Mouse (Mus musculus) forebrain, embryonic 11.5 days (tissue): ENCODE data around the gene Fam171a1. TPM values are rescaled to one million over a fixed set of nuclear protein-coding genes. Genes with fewer than 3 reads are reported as not detected.

Source experiments
- ATAC-seq: fragments of 200-750 bp; cut with Nextera tagmentation; replicated peaks from 2 replicates; pipeline ENCODE4 v1.8.0; 2017; ENCODE audit warnings: moderate TSS enrichment; ENCODE audit not compliant: low FRiP score
- DNase-seq: peaks from one replicate; pipeline ENCODE4 v3.0.0-alpha.2; 2017; ENCODE audit warnings: low spot score
- H3K27ac ChIP-seq: fragments of 300-500 bp; sonication (generic); 2 replicates; pipeline ENCODE4 v1.5.1; 2014; ENCODE audit warnings: low read depth, low read length
- H3K27me3 ChIP-seq: fragments of 300-500 bp; sonication (generic); 2 replicates; pipeline ENCODE4 v1.6.1; 2014; ENCODE audit warnings: mild to moderate bottlenecking, low read length, mixed read lengths; ENCODE audit not compliant: control insufficient read depth, insufficient read depth
- H3K36me3 ChIP-seq: fragments of 300-500 bp; sonication (generic); 2 replicates; pipeline ENCODE4 v1.6.1; 2014; ENCODE audit warnings: mild to moderate bottlenecking, low read length, moderate library complexity, mixed read lengths; ENCODE audit not compliant: control insufficient read depth, insufficient read depth
- H3K4me1 ChIP-seq: fragments of 300-500 bp; sonication (generic); replicated peaks from 2 replicates; pipeline ENCODE4 v1.6.1; 2014; ENCODE audit warnings: low read length, mixed read lengths; ENCODE audit not compliant: control insufficient read depth, insufficient read depth
- H3K4me2 ChIP-seq: fragments of 300-500 bp; sonication (generic); 2 replicates; pipeline ENCODE4 v1.6.1; 2014; ENCODE audit warnings: low read depth, mild to moderate bottlenecking, low read length, moderate library complexity, mixed read lengths; ENCODE audit not compliant: severe bottlenecking
- H3K4me3 ChIP-seq: fragments of 300-500 bp; sonication (generic); 2 replicates; pipeline ENCODE4 v1.5.1; 2014; ENCODE audit warnings: low read depth, low read length
- H3K9ac ChIP-seq: fragments of 300-500 bp; sonication (generic); 2 replicates; pipeline ENCODE4 v1.6.1; 2014; ENCODE audit warnings: low read length
- H3K9me3 ChIP-seq: fragments of 300-500 bp; sonication (generic); 2 replicates; pipeline ENCODE4 v1.6.1; 2016; ENCODE audit warnings: low read length, mixed read lengths; ENCODE audit not compliant: control insufficient read depth
- WGBS: fragments of 180-500 bp; shearing (Covaris S2); extraction: QIAGEN DNeasy Blood & Tissue Kit; methylation state at CpG from one replicate; pipeline ENCODE4 v1.1.7; 2014; 5-methylcytosine and 5-hydroxymethylcytosine counted together
- polyA plus RNA-seq: library from polyadenylated mRNA; unstranded; fragments of >200 nt; fragmentation: Nextera tagmentation; extraction: Ambion mirVana; gene quantifications from 2 replicates; pipeline ENCODE4 v1.2.1, GENCODE M21; 2014

Fam171a1 gene
- polyA plus RNA-seq, 1 experiment from 2014 or later: 34.7 TPM

DNA sequence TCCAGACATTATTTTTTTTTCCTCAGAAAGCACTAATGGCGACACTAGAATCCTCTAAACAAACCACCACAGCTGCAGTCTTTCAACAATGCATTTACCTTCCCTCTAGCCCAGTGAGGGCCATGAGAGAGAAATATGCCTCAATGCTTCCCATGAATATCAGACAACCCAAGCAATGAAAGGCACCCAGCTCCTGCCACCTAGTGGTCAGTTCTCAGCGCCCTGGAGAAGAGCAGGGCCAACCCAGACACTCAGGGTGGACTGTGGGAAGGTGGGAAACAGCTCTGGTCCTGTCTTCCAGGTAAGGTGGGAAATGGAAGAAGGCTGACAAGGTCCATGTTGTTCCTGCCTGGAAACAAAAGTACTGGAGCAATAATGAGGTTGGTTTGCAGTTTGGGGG lies 115.0 kb downstream of the Fam171a1 start:
- Histone ChIP-seq H3K9me3 (no peaks in the 10 kb centered on the region), H3K4me1 (no peaks in the 10 kb centered on the region), H3K27me3 (no peaks in the 10 kb centered on the region), H3K4me2 (no peak overlapping the region), H3K9ac (no peak overlapping the region), H3K27ac (no peak overlapping the region), H3K4me3 (no peak overlapping the region), H3K36me3 (peaks cover 2% of the 10 kb centered on the region; the same call in 1 of the 2 replicates)
- ATAC-seq (peak; percentile 67; the same call in 1 of the 2 replicates), DNase-seq (peak; percentile 54)
- 13% methylated on average over 2 of the region's 2 CpGs for WGBS

DNA sequence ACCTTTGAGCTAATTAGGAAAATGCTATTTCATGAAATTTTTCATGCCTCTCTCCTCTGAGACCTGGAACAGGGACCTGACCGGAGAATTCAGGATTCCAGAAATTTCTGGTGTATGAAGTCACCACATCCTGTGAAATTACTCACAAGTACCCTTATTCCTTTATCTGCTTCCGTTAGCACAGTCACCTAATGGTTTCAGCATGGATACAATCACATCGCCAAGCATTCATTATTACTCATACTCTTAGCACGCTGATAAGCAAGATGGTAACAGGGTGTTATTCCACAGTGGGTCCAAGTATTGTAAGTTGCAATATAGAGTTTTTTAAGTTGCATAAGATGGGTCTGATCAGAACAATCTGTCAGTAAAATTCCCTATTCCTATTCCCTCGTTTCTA lies 125.2 kb downstream of the Fam171a1 start:
- no peak for ATAC-seq
- 86% methylated on average over 5 of the region's 5 CpGs for WGBS
- H3K4me2 ChIP-seq: no peak overlapping the region

DNA sequence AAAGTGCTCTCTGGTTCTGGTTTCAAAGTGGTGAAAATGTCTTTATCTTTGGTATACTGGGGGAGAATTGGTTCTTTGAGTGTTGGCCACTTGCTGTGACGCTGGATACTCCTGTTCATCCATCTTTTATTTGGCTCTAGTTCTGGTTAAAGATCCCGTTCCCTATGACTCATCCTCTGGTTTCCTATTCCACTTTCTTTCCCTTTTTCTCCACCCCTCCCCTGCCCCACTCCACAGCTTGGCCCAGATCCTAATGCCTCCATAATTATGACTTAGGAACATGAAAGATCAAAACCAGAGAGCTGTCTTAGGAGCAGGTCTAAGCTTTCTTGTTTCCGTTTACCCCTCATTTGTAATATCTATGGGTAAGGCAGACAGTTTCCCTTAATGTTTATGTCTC lies 130.2 kb downstream of the Fam171a1 start:
- ATAC-seq (no peak), DNase-seq (no peak)
- H3K36me3 ChIP-seq: no peaks in the 10 kb centered on the region
- WGBS: 77% methylated on average over 3 of the region's 3 CpGs
- no peaks in the 10 kb centered on the region for H3K27me3 ChIP-seq
- H3K4me3 ChIP-seq: no peak overlapping the region
- no peak overlapping the region for H3K9ac ChIP-seq
- no peak overlapping the region for H3K27ac ChIP-seq
- H3K9me3 ChIP-seq: no peaks in the 10 kb centered on the region
- H3K4me2 ChIP-seq: no peak overlapping the region
- H3K4me1 ChIP-seq: no peaks in the 10 kb centered on the region

More for the DNA sequence above, 125.2 kb downstream of the Fam171a1 start:
- no peak overlapping the region for H3K9ac ChIP-seq
- H3K9me3 ChIP-seq: no peaks in the 10 kb centered on the region
- no peak for DNase-seq
- H3K27ac ChIP-seq: no peak overlapping the region
- H3K27me3 ChIP-seq: no peaks in the 10 kb centered on the region
- no peaks in the 10 kb centered on the region for H3K36me3 ChIP-seq
- H3K4me3 ChIP-seq: no peak overlapping the region
- no peaks in the 10 kb centered on the region for H3K4me1 ChIP-seq

DNA sequence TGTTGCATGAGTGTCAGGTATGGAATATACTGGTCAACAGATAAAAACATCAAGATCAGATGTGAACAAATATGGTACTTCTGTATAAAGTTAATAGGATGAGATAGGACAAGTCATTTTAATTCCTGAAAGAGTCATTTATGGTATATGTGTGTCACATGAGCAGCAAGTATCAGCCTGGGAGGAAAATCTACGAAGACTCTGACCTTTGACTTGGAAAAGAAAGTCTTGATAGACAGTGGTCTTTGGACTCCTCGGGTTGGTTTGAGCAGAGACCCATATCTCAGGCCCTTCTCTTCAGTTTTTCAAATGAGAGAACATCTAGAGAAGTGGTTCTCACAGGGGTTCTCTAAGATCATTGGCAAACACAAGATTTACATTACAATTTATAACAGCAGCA lies 137.3 kb downstream of the Fam171a1 start:
- ATAC-seq: no peak
- H3K4me3 ChIP-seq: no peak overlapping the region
- H3K27ac ChIP-seq: no peak overlapping the region
- H3K9me3 ChIP-seq: no peaks in the 10 kb centered on the region
- DNase-seq: no peak
- 80% methylated on average over 2 of the region's 2 CpGs for WGBS
- no peaks in the 10 kb centered on the region for H3K4me1 ChIP-seq
- H3K9ac ChIP-seq: no peak overlapping the region
- no peaks in the 10 kb centered on the region for H3K36me3 ChIP-seq
- no peak overlapping the region for H3K4me2 ChIP-seq
- H3K27me3 ChIP-seq: no peaks in the 10 kb centered on the region

DNA sequence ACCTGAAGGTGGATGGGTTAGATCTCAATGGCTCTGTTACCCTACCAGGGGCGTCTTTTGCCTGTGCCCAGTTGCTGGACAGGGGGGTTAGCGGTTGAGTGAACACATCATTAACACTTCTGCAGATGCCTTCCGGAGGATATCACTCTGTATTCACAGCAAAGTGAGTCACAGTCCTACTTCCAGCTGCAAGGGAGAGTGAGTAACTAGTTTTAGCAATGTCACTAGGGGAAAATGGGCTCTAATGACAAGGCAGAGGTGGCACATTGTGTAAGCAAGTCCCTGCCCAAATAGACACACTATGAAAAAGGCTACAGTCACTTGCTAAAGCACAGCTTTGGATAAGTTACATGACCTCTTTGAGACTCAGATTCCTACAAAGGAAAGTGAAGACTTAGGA lies 152.4 kb downstream of the Fam171a1 start:
- ATAC-seq (no peak), DNase-seq (no peak)
- no peaks in the 10 kb centered on the region for H3K27me3 ChIP-seq
- no peaks in the 10 kb centered on the region for H3K36me3 ChIP-seq
- WGBS: 86% methylated on average over 3 of the region's 3 CpGs
- H3K27ac ChIP-seq: no peak overlapping the region
- no peaks in the 10 kb centered on the region for H3K9me3 ChIP-seq
- no peak overlapping the region for H3K9ac ChIP-seq
- H3K4me1 ChIP-seq: no peaks in the 10 kb centered on the region
- no peak overlapping the region for H3K4me2 ChIP-seq
- no peak overlapping the region for H3K4me3 ChIP-seq

DNA sequence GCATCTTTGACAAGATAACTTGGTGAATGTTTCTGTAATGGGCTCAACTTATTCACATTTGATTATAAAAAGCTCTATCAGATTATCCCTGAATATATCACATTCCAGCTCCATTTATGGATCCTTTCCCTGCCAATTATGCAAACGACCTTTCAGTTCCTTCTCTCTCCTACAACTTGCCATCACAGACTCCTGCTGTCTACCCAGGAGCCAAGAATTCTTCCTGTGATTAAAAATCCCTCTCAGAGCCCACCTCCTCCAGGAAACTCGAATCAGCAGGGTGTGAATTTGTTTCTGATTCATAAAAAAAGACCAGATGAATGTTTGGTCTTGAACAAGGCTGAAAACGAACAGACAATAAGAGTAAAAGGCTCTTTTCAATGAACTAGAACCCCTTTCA lies 153.9 kb downstream of the Fam171a1 start:
- 25% methylated on average over 3 of the region's 3 CpGs for WGBS
- Histone ChIP-seq H3K4me3 (no peak overlapping the region), H3K9ac (no peak overlapping the region), H3K36me3 (no peaks in the 10 kb centered on the region), H3K27me3 (no peaks in the 10 kb centered on the region), H3K4me1 (no peaks in the 10 kb centered on the region), H3K27ac (no peak overlapping the region), H3K9me3 (no peaks in the 10 kb centered on the region), H3K4me2 (no peak overlapping the region)
- DNase-seq: no peak
- ATAC-seq: no peak

DNA sequence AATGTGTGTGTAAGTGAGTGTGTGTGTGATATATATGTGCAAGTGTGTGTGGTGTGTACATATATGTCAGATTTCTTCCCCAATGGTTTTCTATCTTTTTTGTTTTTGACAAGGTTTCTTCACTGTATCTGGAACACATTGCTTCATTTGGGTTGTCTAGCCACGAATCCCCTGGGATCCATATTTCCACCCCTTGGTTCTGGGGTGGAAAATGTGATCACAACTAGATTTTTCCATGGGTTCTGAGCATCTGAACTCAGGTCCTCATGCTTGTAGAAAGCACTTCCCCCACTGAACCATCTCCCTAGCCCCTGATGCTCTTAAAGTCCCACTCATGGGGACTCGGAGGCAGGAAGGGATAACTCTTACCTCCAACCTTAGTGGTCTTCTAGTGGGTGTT lies 159.3 kb downstream of the Fam171a1 start:
- Histone ChIP-seq H3K27ac (no peak overlapping the region), H3K9ac (no peak overlapping the region), H3K9me3 (no peaks in the 10 kb centered on the region), H3K36me3 (no peaks in the 10 kb centered on the region), H3K27me3 (no peaks in the 10 kb centered on the region), H3K4me2 (no peak overlapping the region), H3K4me1 (no peaks in the 10 kb centered on the region), H3K4me3 (no peak overlapping the region)
- DNase-seq: no peak
- 84% methylated on average over 2 of the region's 2 CpGs for WGBS
- ATAC-seq: no peak

DNA sequence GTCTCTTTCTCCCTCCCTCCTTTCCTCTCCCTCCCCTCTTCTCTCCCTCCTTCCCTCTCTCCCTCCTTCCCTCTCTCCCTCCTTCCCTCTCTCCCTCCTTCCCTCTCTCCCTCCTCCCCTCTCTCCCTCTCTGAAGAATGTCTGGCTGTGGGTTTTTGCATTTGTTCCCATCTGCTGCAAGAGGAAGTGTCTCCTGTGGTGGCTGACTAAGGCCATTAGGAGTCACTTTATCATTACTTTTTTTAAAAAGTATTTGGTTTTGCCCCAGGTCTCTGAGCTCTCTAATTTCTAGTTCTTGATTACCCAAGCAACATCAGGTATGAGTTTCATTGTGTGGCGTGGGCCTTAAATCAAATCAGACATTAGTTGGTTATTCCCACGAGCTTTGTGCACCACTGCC lies 162.1 kb downstream of the Fam171a1 start:
- H3K36me3 ChIP-seq: no peaks in the 10 kb centered on the region
- H3K27me3 ChIP-seq: no peaks in the 10 kb centered on the region
- ATAC-seq (no peak), DNase-seq (no peak)
- no peaks in the 10 kb centered on the region for H3K4me1 ChIP-seq
- WGBS: 81% methylated on average over 2 of the region's 2 CpGs
- H3K9ac ChIP-seq: no peak overlapping the region
- H3K27ac ChIP-seq: no peak overlapping the region
- H3K4me3 ChIP-seq: no peak overlapping the region
- H3K9me3 ChIP-seq: no peaks in the 10 kb centered on the region
- H3K4me2 ChIP-seq: no peak overlapping the region
